Mouse (Mus musculus) lung, adult 18-20 months (tissue): ENCODE measurements at regions not wholly inside any gene's neighbourhood (a gene's known extent, or its start where the extent isn't known, plus 50 kb on each side); places are given as distances from the start of the nearest gene placed in this dataset.

Source experiments
- DNase-seq, 2 experiments: peaks; one replicate each; pipeline ENCODE4 v3.0.0; 2022; ENCODE audit warnings: mixed read lengths in 2 of 2

DNA sequence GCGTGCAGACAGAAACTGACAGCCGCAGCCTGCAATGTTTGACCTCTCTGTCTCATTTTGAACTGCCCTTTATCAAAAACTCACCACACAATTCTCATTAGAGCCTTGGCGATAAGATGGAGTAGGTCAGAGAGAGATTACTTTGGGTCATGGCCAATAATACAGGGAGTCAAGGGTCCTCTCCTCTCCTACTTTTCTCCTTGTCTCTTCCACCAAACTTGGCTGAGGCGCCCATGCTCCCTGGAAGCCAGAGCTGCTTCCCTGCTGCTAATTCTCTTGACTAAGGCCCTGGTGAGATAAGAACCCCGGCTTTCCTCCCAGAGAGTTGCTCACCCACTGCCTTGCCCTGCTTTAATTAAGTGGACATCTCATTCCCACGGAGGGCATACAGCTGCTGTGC, 355.3 kb upstream of the Smim15 start:
- peak; percentile 31 to 32 for DNase-seq

DNA sequence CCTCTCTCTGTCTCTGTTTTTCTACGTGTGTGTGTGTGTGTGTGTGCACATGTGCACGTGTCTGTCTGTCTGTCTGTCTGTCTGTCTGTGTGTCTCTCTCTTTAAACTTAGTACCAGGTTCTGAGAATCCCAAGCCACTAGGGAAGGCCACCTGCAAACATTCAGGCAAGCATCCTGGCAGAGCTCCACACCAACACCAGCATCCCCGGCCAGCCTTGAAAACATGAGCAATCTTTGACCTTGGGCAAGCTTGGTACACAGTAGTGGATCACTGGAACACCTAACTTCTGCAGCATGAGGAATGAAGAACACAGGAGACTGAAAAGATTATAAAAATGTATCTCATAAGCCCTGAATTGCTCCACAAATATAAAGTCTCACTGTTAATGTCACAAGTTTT, 359.0 kb upstream of the Smim15 start:
- no peak for DNase-seq

GRCm38 (mm10) chr13:107683909-107684308, 360.3 kb upstream of the Smim15 start:
- DNase-seq = no peak

DNA sequence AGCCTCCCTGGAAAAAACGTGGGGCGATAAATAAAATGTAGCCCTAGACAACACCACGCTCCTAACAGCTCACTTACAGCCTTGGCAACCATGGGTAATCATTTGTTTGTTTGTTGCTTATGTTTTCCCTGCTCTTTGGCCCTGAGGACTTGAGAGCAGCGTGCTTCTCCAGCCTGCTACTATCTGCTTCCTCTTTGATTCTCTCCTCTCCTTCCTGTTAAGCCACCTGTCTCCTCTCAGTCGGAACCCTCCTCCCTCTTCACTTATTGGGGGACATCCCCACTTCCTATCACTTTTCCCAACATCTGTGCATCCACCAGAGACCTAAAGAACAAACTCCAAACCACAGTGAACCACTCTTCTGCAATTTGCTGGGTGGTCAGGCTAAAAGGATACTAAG, 362.5 kb upstream of the Smim15 start:
- DNase-seq = no peak

DNA sequence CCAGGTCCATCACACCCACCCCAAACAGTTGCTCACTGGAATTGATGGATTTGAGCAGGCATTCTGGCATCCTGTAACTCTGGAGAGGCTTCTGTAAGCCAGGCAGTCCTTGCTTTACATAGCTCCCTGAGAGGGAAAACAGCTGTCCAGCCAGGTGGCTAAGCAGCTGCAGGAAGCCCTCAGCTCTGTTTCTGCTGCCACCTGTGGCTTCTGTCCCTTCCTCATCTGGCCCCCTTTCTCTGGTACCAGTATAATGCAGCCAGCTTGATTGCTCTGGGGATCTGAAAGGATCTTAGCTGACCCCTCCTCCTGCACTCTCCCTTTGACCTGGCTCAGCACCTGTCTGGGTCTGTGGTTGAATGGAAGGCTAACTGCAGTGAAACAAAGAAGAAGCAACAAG, 365.4 kb upstream of the Smim15 start:
- no peak for DNase-seq

- peak; percentile 25 to 38 for DNase-seq
Measured at GRCm38 (mm10) chr13:107677091-107677470, 367.2 kb upstream of the Smim15 start.

GRCm38 (mm10) chr13:107676310-107677090, 367.7 kb upstream of the Smim15 start:
- DNase-seq = peak; percentile 79 to 86

DNA sequence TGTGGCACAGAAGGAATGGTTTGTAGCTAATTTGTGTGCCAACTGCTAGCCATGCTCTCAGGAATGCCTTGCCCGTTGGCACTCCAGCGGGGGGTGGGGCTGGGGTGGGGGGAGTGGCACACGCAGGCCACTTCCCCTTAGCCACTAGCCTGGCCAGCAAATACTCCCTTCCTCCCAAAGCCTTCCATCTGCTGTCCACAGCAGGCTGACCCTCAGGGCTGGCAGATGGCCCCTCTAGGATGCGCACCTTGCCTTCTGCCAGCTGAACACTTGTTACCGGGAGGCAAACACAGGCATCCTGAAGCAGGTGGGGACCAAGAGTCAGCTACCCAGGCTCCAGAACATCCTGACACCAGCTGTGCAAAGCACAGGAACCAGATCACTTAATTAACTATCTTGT, 372.1 kb upstream of the Smim15 start:
- DNase-seq = no peak

- no peak for DNase-seq
Measured at GRCm38 (mm10) chr13:107668509-107668908, 375.7 kb upstream of the Smim15 start.

DNA sequence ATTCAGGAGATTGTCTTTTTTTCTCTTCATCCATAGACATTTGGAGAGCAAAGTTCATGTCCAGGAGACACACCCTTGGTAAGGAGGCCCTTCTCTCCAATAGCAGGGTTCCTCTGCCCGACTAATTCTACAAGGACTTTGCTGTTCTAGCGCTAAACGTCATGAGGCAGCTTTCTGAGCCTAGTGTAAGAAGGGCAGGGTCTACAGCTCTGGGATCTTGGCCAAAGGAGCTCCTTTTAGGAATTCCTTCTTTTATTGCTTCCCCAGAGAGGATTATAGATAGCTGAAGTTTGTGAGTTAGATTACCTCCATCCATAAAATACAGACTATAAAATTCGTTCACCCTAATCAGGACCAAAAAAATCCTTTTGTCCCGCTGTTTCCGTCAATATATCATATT, 378.5 kb upstream of the Smim15 start:
- DNase-seq = no peak

DNA sequence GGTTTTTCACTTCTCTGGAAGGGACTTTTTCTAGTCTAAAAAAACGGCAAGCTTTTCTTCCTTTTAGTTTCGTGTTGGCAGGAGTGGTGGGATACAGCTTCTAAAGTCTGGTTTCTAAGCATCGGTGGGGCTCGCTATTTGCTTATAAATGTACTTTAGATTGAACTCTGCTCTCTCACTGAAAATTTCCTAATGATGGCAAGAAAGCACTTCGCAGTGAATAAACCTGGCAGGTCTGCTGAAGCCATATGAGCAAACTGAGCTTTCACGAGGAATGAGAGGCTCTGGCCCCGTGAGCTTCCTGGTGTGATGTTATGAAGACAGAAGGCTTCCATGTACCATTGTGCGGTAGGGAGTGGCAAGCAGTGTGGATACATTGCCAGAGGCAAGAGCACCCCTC, 380.0 kb upstream of the Smim15 start:
- peak in 1 of 2 experiments; percentile 21 for DNase-seq

DNA sequence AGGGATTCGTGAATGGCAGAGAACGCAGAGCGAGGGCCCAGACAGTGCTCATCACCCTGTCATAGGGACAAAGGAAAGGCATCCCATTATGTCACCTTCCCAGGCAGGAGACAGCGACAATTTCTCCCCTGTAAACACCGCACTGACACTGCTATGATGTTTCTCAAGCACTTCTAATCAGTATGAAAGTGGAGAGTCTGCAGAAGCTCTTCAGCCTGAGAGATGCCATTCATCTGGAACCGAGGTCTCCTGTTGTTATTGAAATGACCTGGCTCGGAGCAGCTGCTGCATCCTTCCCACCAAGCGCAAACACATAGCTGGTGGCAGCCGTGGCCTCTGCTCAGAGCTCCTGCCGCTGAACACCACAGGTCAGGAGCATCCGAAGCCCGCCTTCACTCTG, 380.5 kb upstream of the Smim15 start:
- DNase-seq = no peak

DNA sequence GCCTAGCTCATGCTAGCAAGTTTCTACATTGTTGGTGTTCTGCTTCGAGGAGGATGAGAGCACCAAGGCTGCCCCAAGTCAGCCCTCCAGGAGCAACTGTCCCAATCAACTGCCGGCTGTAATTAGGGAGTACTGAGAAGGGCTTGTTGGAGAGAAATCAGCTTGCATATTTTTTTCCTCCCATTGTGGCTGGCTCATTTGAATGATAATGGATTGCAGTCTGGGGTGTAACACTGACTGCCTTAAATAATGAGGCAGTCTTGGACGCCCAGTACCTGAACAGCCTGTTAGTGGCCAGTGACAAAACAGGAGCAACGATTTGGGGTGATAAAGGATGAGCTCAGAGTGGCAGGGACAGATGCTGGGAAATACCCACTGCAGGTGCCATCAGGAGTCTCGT, 382.8 kb upstream of the Smim15 start:
- DNase-seq = no peak

- peak; percentile 24 to 38 for DNase-seq
Measured at GRCm38 (mm10) chr13:107645865-107646645, 398.2 kb upstream of the Smim15 start.

DNA sequence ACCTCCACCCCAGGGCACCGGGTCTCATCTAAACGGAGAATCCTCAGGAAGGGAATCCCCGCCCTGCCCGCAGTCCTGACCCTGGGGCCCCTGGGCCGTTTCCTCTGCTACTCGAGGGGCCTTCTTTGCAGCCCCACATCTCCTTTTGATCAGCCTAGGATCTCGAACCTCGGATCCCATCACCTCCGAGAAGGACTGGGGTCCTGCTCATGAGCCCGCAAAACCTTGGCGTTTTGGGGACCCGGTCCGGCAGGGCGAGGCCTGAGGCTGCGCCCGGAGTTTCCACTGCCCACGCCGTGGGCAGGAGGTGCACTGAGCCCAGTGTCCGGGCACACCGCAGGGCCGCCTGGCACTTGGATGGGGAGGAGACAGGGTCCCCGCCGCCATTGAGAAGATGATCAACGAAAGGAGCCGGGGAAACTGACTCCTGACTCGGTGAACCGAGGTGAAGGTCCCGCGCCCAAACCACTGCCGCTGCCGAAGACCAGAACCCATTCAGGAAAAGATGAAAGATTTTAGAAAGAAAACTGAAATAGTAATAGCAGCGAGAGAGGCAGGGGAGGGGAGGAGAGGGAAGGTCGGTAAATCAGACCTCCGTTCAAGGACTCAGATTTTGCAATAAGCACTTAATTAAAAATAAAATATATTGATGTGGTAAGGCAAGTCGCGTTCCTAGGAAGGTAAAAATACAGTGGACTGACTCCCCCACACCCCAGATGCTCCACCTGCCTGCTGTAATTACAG, 399.0 kb upstream of the Smim15 start:
- peak in 1 of 2 experiments; percentile 10 for DNase-seq

- no peak for DNase-seq
Measured at GRCm38 (mm10) chr13:107644705-107645104, 399.5 kb upstream of the Smim15 start.

DNA sequence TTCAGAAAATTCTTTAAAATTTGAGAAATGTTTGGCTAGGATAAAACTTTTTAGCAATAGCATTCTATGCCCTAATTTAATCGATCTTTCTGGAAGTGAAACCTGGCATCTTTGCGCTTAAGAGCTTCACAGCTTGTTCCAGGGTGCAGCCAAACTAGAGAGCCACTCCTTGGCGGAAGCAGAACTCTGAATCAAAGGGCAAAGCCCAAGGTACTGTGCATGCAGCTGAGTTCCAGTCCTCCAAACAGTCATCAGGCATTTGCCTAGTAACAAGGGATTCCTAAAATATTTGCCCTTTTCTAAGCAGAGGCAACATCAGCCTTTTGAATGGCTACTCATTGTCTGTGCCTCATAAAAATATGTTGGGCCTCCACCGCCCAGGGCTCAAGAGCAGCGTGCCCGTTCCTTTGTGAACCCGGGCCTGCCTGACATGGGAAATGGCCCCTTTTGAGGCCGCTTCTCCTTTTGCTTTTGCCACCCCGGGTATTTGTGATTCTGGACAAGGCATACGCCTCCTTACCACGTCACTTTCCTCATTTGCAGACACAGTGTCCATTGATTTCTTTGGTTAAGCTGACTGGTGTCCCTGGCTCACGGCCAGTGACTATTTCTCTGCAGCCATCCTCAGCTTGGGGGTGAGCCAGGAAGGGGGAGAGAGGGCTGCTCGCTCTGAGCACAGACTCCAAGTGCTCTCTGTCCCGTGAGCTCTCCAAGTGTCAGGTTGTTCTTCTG, 402.2 kb upstream of the Smim15 start:
- no peak for DNase-seq

GRCm38 (mm10) chr13:107639620-107640019, 404.6 kb upstream of the Smim15 start:
- DNase-seq = no peak

- DNase-seq = no peak
Measured at GRCm38 (mm10) chr13:107637269-107637668, 407.0 kb upstream of the Smim15 start.

DNA sequence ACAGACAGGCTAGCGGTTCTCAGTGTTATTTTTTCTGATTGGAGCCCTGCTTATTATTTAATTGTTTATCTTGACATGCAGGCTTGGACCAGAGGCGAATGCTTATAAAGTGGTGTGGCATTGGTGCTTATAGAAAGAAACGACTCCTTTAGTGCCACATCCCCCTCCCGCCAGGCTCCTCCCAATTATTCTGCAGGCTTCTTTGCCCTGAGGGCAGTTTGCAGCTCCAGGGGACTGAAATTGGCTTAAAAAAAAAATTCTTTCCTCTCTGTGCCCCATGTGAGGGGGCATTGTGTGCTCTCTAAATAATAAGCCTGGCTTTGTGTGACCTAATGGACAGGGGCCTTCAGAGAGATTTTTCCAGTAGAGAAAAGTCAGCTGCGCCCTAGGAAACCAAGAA, 409.1 kb upstream of the Smim15 start:
- no peak for DNase-seq

DNA sequence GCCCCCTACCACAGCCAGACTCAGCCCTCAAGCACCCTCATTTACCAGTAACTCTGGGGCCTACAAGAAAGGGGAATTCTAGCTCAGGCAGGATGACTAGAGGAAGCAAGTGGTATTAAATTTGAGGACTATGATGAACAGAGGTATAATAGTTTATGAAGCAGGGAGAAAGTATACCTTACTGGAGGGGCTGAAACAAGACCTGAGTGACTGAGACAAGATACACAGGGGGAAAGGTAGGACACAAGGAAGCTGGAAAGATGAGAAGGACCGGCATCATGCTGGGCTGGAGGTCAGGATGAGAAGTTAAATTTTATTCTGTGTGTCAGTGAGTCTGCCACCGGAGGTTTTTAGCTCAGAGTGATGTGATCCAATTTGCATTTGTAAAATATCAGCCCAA, 417.2 kb upstream of the Smim15 start:
- no peak for DNase-seq

DNA sequence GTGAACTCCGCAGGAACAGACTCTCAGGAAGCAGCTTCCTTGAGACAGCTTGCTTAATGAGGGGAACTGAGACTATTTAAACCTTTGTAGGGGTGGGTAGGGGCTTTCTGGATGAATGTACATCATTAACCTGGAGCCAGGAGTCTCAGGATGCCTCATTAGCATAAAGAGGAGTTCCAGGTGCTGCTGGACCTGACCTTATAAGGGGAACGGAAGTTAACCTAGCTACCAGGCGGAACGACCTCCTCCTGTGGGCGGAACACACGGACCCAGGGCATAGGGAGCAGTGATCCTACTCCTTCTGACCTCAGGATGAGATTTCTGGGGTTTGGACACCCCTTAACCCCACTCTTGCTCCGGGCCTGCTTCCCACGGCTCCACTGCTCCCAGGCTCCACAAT, 417.6 kb upstream of the Smim15 start:
- no peak for DNase-seq

- no peak for DNase-seq
Measured at GRCm38 (mm10) chr13:107621337-107621736, 422.9 kb upstream of the Smim15 start.
